Mouse (Mus musculus): ENCODE data around the gene Olfr157. TPM values are rescaled to one million over a fixed set of nuclear protein-coding genes. Genes with fewer than 3 reads are reported as not detected.

Gene Olfr157
- total and polyA plus RNA-seq, 2 experiments from 2014 or later = not detected

- Histone ChIP-seq H3K9ac (replicated peaks; ENCODE audit: low read length) (no peak overlapping the region), H3K27me3 (ENCODE audit: insufficient read depth, low read length) (no peaks in the 10 kb centered on the region), H3K4me1 (ENCODE audit: insufficient read depth, low read length) (no peaks in the 10 kb centered on the region), H3K4me2 (ENCODE audit: low read depth, low read length) (no peak overlapping the region), H3K9me3 (ENCODE audit: low read length) (no peaks in the 10 kb centered on the region), H3K27ac (no peak overlapping the region), H3K4me3 (ENCODE audit: low read length) (no peak overlapping the region), H3K36me3 (ENCODE audit: insufficient read depth, low read length) (no peaks in the 10 kb centered on the region)
- no peak for DNase-seq (ENCODE audit: low spot score)
- TF ChIP-seq CTCF (IDR thresholded peaks at IDR 0.05; ENCODE audit: low read depth) = no peak
- no peak for ATAC-seq
- 86% methylated on average over 8 of the region's 8 CpGs for WGBS
These were observed 14.1 kb upstream of the Olfr157 start for GRCm38 (mm10) chr4:43854101-43854500.

DNA sequence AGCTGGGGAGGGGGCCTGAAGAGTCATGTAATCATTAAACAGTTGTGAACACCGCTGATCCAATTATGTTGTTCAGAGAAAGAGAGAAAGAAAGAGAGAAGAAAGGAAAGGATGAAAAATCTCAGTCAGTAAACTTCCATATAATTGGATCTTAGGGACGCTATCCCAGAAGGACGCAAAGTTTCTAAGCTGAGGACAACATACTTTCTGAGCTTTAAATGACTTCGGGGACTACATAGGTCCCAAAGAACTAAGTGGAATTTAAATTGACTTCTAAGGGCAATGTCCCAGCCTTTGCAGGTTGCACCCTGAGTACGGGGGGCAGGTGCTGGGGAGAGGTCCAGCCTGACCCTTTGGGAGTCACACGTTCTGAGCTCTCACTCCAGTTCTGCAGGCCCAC is 11.3 kb upstream of the Olfr157 start, which contains the start of gene Olfr155:
Gene Olfr155, plus strand, starts transcription at position 301 of the 400 bp plus-strand sequence.
- Histone ChIP-seq H3K4me2 (ENCODE audit: low read depth, low read length) (no peak within 1 kb of the TSS), H3K27me3 (ENCODE audit: insufficient read depth, low read length) (no peaks in the 10 kb centered on the region), H3K4me1 (ENCODE audit: insufficient read depth, low read length) (no peaks in the 10 kb centered on the region), H3K4me3 (ENCODE audit: low read length) (no peak within 1 kb of the TSS), H3K27ac (no peak within 1 kb of the TSS), H3K9me3 (ENCODE audit: low read length) (no peaks in the 10 kb centered on the region), H3K9ac (replicated peaks; ENCODE audit: low read length) (no peak within 1 kb of the TSS), H3K36me3 (ENCODE audit: insufficient read depth, low read length) (no peaks in the 10 kb centered on the region)
- WGBS = 89% methylated on average over 6 of the region's 6 CpGs
- TF ChIP-seq CTCF (IDR thresholded peaks at IDR 0.05; ENCODE audit: low read depth) = no peak
- ATAC-seq = no peak
- no peak for DNase-seq (ENCODE audit: low spot score)

DNA sequence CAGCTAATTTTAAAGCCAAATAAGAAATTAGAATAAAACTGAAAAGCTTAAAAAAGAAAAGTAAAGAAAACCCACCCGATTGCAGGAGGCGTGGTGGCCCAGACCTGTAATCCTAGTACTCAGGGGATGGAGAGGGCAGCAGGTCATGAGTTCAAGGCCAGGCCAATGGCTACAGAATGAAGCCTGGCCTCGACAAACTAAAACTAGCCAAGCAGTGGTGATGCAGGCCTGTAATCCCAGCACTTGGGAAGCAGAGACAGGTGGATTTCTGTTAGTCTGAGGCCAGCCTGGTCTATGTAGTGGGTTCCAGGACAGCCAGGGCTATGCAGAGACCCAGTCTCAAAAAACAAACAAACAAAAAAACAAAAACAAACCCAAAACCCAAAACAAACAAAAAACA is 1.7 kb downstream of the Olfr157 start:
- H3K9ac ChIP-seq (replicated peaks; ENCODE audit: low read length) = no peak overlapping the region
- H3K4me2 ChIP-seq (ENCODE audit: low read depth, low read length) = no peak overlapping the region
- 80% methylated on average over 3 of the region's 3 CpGs for WGBS
- no peak overlapping the region for H3K27ac ChIP-seq
- no peak for DNase-seq (ENCODE audit: low spot score)
- ATAC-seq = no peak
- no peaks in the 10 kb centered on the region for H3K27me3 ChIP-seq (ENCODE audit: insufficient read depth, low read length)
- no peak for TF ChIP-seq CTCF (IDR thresholded peaks at IDR 0.05; ENCODE audit: low read depth)
- no peaks in the 10 kb centered on the region for H3K4me1 ChIP-seq (ENCODE audit: insufficient read depth, low read length)
- no peak overlapping the region for H3K4me3 ChIP-seq (ENCODE audit: low read length)
- no peaks in the 10 kb centered on the region for H3K36me3 ChIP-seq (ENCODE audit: insufficient read depth, low read length)
- H3K9me3 ChIP-seq (ENCODE audit: low read length) = no peaks in the 10 kb centered on the region

GRCm38 (mm10) chr4:43834749-43835148 is 5.3 kb downstream of the Olfr157 start:
- Histone ChIP-seq H3K4me3 (ENCODE audit: low read length) (no peak overlapping the region), H3K4me1 (ENCODE audit: insufficient read depth, low read length) (no peaks in the 10 kb centered on the region), H3K9me3 (ENCODE audit: low read length) (no peaks in the 10 kb centered on the region), H3K27me3 (ENCODE audit: insufficient read depth, low read length) (no peaks in the 10 kb centered on the region), H3K36me3 (ENCODE audit: insufficient read depth, low read length) (no peaks in the 10 kb centered on the region), H3K9ac (replicated peaks; ENCODE audit: low read length) (no peak overlapping the region), H3K27ac (no peak overlapping the region), H3K4me2 (ENCODE audit: low read depth, low read length) (no peak overlapping the region)
- DNase-seq (ENCODE audit: low spot score) (no peak), ATAC-seq (no peak)
- no peak for TF ChIP-seq CTCF (IDR thresholded peaks at IDR 0.05; ENCODE audit: low read depth)
- 71% methylated on average over 4 of the region's 4 CpGs for WGBS

GRCm38 (mm10) chr4:43833752-43834151 is 6.2 kb downstream of the Olfr157 start:
- no peak for TF ChIP-seq CTCF (IDR thresholded peaks at IDR 0.05; ENCODE audit: low read depth)
- WGBS = 67% methylated on average over 5 of the region's 5 CpGs
- Histone ChIP-seq H3K4me3 (ENCODE audit: low read length) (no peak overlapping the region), H3K36me3 (ENCODE audit: insufficient read depth, low read length) (no peaks in the 10 kb centered on the region), H3K9ac (replicated peaks; ENCODE audit: low read length) (no peak overlapping the region), H3K27ac (no peak overlapping the region), H3K4me1 (ENCODE audit: insufficient read depth, low read length) (no peaks in the 10 kb centered on the region), H3K27me3 (ENCODE audit: insufficient read depth, low read length) (no peaks in the 10 kb centered on the region), H3K4me2 (ENCODE audit: low read depth, low read length) (no peak overlapping the region), H3K9me3 (ENCODE audit: low read length) (no peaks in the 10 kb centered on the region)
- ATAC-seq (no peak), DNase-seq (ENCODE audit: low spot score) (no peak)

DNA sequence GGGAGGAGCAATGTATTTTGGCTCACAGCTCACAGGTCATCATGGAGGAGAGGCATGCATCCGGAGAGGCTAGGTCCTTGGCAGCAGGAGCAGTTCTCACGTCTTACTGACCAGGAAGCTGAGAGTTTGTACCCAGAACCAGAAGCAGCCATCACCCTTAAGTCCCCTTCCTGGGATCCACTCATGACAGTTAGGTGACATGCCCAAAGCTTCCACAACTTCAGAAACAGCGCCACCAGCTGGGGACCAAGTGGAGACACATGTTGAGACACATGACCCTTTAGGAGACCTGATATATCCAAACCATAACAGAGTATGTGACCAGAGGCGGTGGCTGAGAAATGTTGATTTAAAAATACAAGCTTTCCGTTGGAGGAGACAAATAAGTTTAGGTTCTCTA is 8.0 kb downstream of the Olfr157 start:
- Histone ChIP-seq H3K36me3 (ENCODE audit: insufficient read depth, low read length) (no peaks in the 10 kb centered on the region), H3K9ac (replicated peaks; ENCODE audit: low read length) (no peak overlapping the region), H3K9me3 (ENCODE audit: low read length) (no peaks in the 10 kb centered on the region), H3K4me1 (ENCODE audit: insufficient read depth, low read length) (no peaks in the 10 kb centered on the region), H3K27me3 (ENCODE audit: insufficient read depth, low read length) (no peaks in the 10 kb centered on the region), H3K4me3 (ENCODE audit: low read length) (no peak overlapping the region), H3K4me2 (ENCODE audit: low read depth, low read length) (no peak overlapping the region), H3K27ac (no peak overlapping the region)
- no peak for ATAC-seq
- 0 out of 2 replicates have a peak, but pooled peaks have one; percentile 11 for TF ChIP-seq CTCF (IDR thresholded peaks at IDR 0.05; ENCODE audit: low read depth)
- DNase-seq (ENCODE audit: low spot score) = no peak
- WGBS = 72% methylated on average over 5 of the region's 5 CpGs

- Histone ChIP-seq H3K27me3 (ENCODE audit: insufficient read depth, low read length) (no peaks in the 10 kb centered on the region), H3K4me2 (ENCODE audit: low read depth, low read length) (no peak overlapping the region), H3K36me3 (ENCODE audit: insufficient read depth, low read length) (no peaks in the 10 kb centered on the region), H3K9ac (replicated peaks; ENCODE audit: low read length) (no peak overlapping the region), H3K9me3 (ENCODE audit: low read length) (no peaks in the 10 kb centered on the region), H3K4me1 (ENCODE audit: insufficient read depth, low read length) (no peaks in the 10 kb centered on the region), H3K27ac (no peak overlapping the region), H3K4me3 (ENCODE audit: low read length) (no peak overlapping the region)
- no peak for TF ChIP-seq CTCF (IDR thresholded peaks at IDR 0.05; ENCODE audit: low read depth)
- 93% methylated on average over 4 of the region's 4 CpGs for WGBS
- ATAC-seq (no peak), DNase-seq (ENCODE audit: low spot score) (no peak)
These were observed 11.2 kb downstream of the Olfr157 start for GRCm38 (mm10) chr4:43828806-43829205.

Measured in hindbrain, postnatal 0 days (tissue).